Mouse (Mus musculus) liver, adult 2 months (tissue): Measurements from ENCODE around the gene Sars2. TPM values are rescaled to one million over a fixed set of nuclear protein-coding genes. Genes with fewer than 3 reads are reported as not detected.
"Not testable (repeated sequence)": the region's sequence is repeated elsewhere in the genome, so short reads cannot be mapped to it uniquely, and the experiment has no call there.

Source experiments
- DNase-seq: peaks from one replicate; pipeline ENCODE4 v3.0.0-alpha.2; 2011; ENCODE audit warnings: low read depth, low spot score; ENCODE audit errors: extremely low read depth
- H3K27ac ChIP-seq: fragments of 200-500 bp; replicated peaks from 2 replicates; pipeline ENCODE4 v1.5.1; 2012; ENCODE audit warnings: low read depth, mild to moderate bottlenecking, control low read depth, inconsistent platforms, low read length; ENCODE audit not compliant: insufficient read depth
- H3K27me3 ChIP-seq: fragments of 200-500 bp; 2 replicates; pipeline ENCODE4 v1.6.1; 2012; ENCODE audit warnings: mild to moderate bottlenecking, moderate library complexity, low read length, inconsistent platforms; ENCODE audit not compliant: control insufficient read depth, insufficient read depth
- H3K36me3 ChIP-seq: fragments of 200-500 bp; 2 replicates; pipeline ENCODE4 v1.6.1; 2012; ENCODE audit warnings: low read length, inconsistent platforms; ENCODE audit not compliant: control insufficient read depth, insufficient read depth
- H3K4me1 ChIP-seq: fragments of 200-500 bp; 2 replicates; pipeline ENCODE4 v1.6.1; 2011; ENCODE audit warnings: low read length; ENCODE audit not compliant: control insufficient read depth, insufficient read depth
- H3K4me3 ChIP-seq: fragments of 200-500 bp; 2 replicates; pipeline ENCODE4 v1.5.1; 2011; ENCODE audit warnings: low read depth, mild to moderate bottlenecking, control low read depth, low read length, moderate library complexity; ENCODE audit not compliant: insufficient read depth
- H3K79me2 ChIP-seq: fragments of 200-500 bp; 2 replicates; pipeline ENCODE4 v1.6.1; 2012; ENCODE audit warnings: inconsistent platforms, mild to moderate bottlenecking, low read length, moderate library complexity; ENCODE audit not compliant: control insufficient read depth, insufficient read depth
- H3K9ac ChIP-seq: fragments of 200-500 bp; 2 replicates; pipeline ENCODE4 v1.6.1; 2012; ENCODE audit warnings: low read depth, mild to moderate bottlenecking, control low read depth, inconsistent platforms, low read length
- CTCF ChIP-seq: fragments of 200-500 bp; IDR thresholded peaks from 2 replicates; pipeline ENCODE4 v1.5.1; 2011; ENCODE audit warnings: low read depth, low read length, control low read depth
- POLR2A ChIP-seq: fragments of 200-500 bp; IDR thresholded peaks from 2 replicates; pipeline ENCODE4 v1.6.1; 2011; ENCODE audit warnings: low read length, control low read depth; ENCODE audit not compliant: insufficient read depth; ENCODE audit errors: extremely low read depth
- WGBS: fragments of 180-500 bp; shearing (Covaris S2); methylation state at CpG from one replicate; pipeline ENCODE4 v1.1.7; 2018; 5-methylcytosine and 5-hydroxymethylcytosine counted together
- polyA plus RNA-seq: library from polyadenylated mRNA; depleted of rRNA; stranded (reverse); fragments of >200 nt; gene quantifications from 2 replicates; pipeline ENCODE4 v1.2.3, GENCODE M21; 2012
- total RNA-seq: library from RNA; depleted of rRNA; stranded (reverse); fragments of >200 nt; gene quantifications from 2 replicates; pipeline ENCODE4 v1.2.3, GENCODE M21; 2014

The Sars2 gene
- total and polyA plus RNA-seq, 2 experiments = 4.6 to 25.3 TPM

DNA sequence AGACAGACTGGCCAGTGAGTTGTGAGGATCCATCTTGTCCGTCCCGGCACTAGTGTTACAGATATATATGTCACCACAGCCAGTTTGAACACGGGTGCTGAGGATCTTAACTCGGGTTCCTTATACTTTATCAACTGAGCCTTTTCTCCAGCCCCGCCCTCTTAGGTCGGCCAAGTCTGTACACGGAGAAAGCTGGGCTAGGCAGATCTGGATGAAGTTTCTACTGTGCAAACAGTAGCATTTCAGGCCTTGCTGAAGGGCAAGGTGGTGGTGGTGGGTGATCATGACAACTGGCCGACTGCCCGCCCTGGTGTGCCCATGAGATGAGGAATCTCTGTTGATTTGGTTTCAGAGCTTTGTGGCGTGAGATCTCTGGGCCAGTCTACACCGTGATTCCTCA lies 44.5 kb upstream of the Sars2 start:
- 92% methylated on average over 11 of the region's 11 CpGs for WGBS
- Histone ChIP-seq H3K4me3 (no peak overlapping the region), H3K4me1 (no peaks in the 10 kb centered on the region), H3K79me2 (no peaks in the 10 kb centered on the region), H3K9ac (no peak overlapping the region), H3K27ac (no peak overlapping the region), H3K27me3 (peaks cover 9% of the 10 kb centered on the region), H3K36me3 (no peaks in the 10 kb centered on the region)
- TF ChIP-seq CTCF (no peak), POLR2A (no peak)
- DNase-seq = no peak

DNA sequence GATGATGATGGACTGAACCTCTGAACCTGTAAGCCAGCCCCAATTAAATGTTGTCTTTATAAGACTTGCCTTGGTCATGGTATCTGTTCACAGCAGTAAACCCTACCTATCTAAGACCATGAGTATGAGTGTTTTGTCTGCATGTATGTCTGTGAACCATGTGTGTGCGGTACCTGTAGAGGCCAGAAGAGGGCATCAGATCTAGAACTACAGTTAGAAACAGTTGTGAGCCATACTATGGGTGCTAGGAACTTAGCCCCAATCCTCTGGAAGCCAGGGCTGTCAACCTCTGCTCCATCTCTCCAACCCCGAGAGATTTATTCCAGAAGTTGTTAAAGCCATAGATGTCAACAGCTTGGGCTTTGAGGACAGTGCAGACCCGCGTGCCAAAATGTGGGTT lies 41.5 kb upstream of the Sars2 start:
- Histone ChIP-seq H3K36me3 (no peaks in the 10 kb centered on the region), H3K9ac (no peak overlapping the region), H3K4me3 (no peak overlapping the region), H3K27me3 (no peaks in the 10 kb centered on the region), H3K4me1 (no peaks in the 10 kb centered on the region), H3K27ac (no peak overlapping the region), H3K79me2 (no peaks in the 10 kb centered on the region)
- 95% methylated on average over 4 of the region's 4 CpGs for WGBS
- TF ChIP-seq POLR2A (no peak), CTCF (no peak)
- no peak for DNase-seq

DNA sequence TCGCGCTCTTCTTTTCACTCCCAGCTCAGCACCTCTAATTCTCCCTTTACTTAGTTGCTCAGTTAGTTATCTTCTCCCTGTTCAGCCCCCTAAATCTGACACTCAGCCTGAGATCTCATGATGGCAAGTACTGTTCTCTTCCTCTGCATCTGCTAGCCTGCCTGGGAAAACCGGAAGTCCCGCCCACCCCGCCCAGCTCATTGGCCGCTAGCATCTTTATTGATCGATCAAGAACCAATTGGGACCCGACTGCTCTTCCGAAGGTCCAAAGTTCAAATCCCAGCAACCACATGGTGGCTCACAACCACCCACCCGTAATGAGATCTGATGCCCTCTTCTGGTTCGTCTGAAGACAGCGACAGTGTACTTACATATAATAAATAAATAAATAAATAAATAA lies 40.5 kb upstream of the Sars2 start:
- not testable (repeated sequence) for H3K27me3 ChIP-seq, H3K79me2 ChIP-seq, H3K9ac ChIP-seq, H3K4me3 ChIP-seq, DNase-seq, H3K36me3 ChIP-seq, H3K4me1 ChIP-seq, H3K27ac ChIP-seq
- 96% methylated on average over 12 of the region's 12 CpGs for WGBS

DNA sequence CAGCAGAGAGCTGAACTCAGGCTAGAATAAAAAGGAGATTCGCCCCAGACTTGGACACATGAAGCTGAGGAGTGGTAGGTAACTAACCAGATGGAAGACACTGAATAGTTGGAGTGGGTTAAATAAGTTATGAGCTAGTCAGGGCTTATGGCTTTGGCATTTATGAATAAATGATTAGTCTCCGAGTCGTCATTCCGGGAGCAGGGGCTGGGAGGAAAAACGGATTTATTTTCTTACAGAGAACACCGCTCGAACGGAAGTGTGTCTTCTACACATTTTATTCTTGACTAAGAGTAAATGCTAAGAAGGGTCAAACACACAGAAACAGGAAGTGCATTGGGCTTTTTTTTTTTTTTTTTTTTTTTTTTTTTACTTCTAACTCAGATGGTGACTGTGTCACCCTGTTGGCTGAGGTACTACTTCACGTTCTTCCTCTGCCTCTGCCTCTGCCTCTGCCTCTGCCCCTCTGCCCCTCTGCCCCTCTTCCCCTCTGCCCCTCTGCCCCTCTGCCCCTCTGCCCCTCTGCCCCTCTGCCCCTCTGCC lies 39.1 kb upstream of the Sars2 start:
- Histone ChIP-seq H3K27me3 (no peaks in the 10 kb centered on the region), H3K36me3 (no peaks in the 10 kb centered on the region), H3K4me3 (no peak overlapping the region), H3K27ac (no peak overlapping the region), H3K4me1 (no peaks in the 10 kb centered on the region), H3K79me2 (no peaks in the 10 kb centered on the region), H3K9ac (no peak overlapping the region)
- no peak for DNase-seq
- TF ChIP-seq CTCF = no peak
- WGBS = 59% methylated on average over 9 of the region's 9 CpGs

DNA sequence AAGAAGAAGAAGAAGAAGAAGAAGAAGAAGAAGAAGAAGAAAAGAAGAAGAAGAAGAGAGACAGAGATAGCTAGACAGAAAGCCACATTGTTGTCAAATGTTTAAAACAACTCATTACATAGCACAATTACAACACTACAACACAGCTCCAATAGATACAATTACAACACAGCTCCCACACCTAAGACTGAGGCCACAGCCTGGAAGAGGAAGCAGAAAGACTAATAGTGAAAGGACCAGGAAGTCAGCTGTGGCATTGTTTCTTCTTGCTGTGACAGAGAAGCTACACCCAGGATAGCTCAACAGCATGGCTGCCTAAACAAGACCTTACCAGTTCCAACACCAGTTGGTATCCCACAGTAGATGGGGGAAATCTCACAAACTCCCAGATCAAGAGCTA lies 32.3 kb upstream of the Sars2 start:
- DNase-seq = no peak
- H3K79me2 ChIP-seq = no peaks in the 10 kb centered on the region
- H3K4me3 ChIP-seq = no peak overlapping the region
- no peak overlapping the region for H3K27ac ChIP-seq
- TF ChIP-seq CTCF (no peak), POLR2A (no peak)
- no peak overlapping the region for H3K9ac ChIP-seq
- no peaks in the 10 kb centered on the region for H3K4me1 ChIP-seq
- H3K36me3 ChIP-seq = no peaks in the 10 kb centered on the region
- no peaks in the 10 kb centered on the region; the same call in 1 of the 2 replicates for H3K27me3 ChIP-seq

DNA sequence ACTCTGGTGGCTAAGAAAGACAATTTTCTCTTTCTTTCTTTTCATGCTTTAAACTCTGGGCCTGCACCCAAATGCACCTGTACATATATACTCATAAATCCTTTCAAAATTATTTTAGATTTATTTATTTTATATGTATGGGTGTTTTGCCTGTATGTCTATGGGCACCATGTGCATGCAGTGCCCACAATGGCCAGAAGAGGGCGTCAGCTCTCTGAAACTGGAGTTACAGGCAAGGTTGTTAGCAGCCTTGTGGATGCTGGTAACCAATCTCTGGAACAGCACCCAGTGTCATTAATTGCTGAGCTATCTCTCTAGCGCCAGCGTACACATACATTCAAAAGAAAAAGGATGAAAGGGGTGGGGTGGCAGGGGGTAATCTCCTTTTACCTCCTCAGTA lies 30.8 kb upstream of the Sars2 start:
- Histone ChIP-seq H3K36me3 (no peaks in the 10 kb centered on the region), H3K4me1 (no peaks in the 10 kb centered on the region), H3K27me3 (no peaks in the 10 kb centered on the region; the same call in 1 of the 2 replicates), H3K27ac (no peak overlapping the region), H3K79me2 (no peaks in the 10 kb centered on the region), H3K9ac (no peak overlapping the region), H3K4me3 (no peak overlapping the region)
- no peak for DNase-seq
- TF ChIP-seq CTCF (peak; percentile 32; the same call in 1 of the 2 replicates), POLR2A (no peak)
- 68% methylated on average over 3 of the region's 3 CpGs for WGBS
